Mouse (Mus musculus) G1E (cell line): ENCODE measurements at regions not wholly inside any gene's neighbourhood (a gene's known extent, or its start where the extent isn't known, plus 50 kb on each side); places are given as distances from the start of the nearest gene placed in this dataset.

ENCODE experiments used
- ATAC-seq: 2 replicates; pipeline ENCODE4 v1.8.0; 2016; ENCODE audit warnings: mild to moderate bottlenecking; ENCODE audit not compliant: insufficient number of reproducible peaks, poor library complexity, low FRiP score, severe bottlenecking; ENCODE audit errors: extremely low read depth
- DNase-seq: peaks from one replicate; pipeline ENCODE4 v3.0.0; 2012; ENCODE audit warnings: low spot score
- H3K27me3 ChIP-seq: 2 replicates; pipeline ENCODE4 v1.6.1; 2012; ENCODE audit warnings: mild to moderate bottlenecking, low read length, inconsistent platforms; ENCODE audit not compliant: insufficient read depth
- H3K36me3 ChIP-seq: replicated peaks from 2 replicates; pipeline ENCODE3; 2012; ENCODE audit warnings: mild to moderate bottlenecking, inconsistent platforms
- H3K4me1 ChIP-seq: 2 replicates; pipeline ENCODE4 v1.6.1; 2012; ENCODE audit warnings: low read depth, low read length, inconsistent platforms, mixed read lengths; ENCODE audit not compliant: insufficient read depth
- H3K4me3 ChIP-seq: 2 replicates; pipeline ENCODE4 v1.5.1; 2012; ENCODE audit warnings: low read depth, mild to moderate bottlenecking, inconsistent platforms, low read length, moderate library complexity, mixed read lengths
- H3K9me3 ChIP-seq: replicated peaks from 2 replicates; pipeline ENCODE4 v1.6.1; 2012; ENCODE audit warnings: inconsistent platforms
- CTCF ChIP-seq: IDR thresholded peaks from 2 replicates; pipeline ENCODE4 v1.5.1; 2012; ENCODE audit warnings: low read depth, low read length, inconsistent platforms, mixed read lengths
- GATA1 ChIP-seq: IDR thresholded peaks from 2 replicates; pipeline ENCODE4 v1.6.1; 2012; ENCODE audit warnings: borderline replicate concordance, low read length, inconsistent platforms, mixed read lengths
- GATA2 ChIP-seq: IDR thresholded peaks from 2 replicates; pipeline ENCODE4 v1.6.1; 2012; ENCODE audit warnings: low read depth, low read length, inconsistent platforms, borderline replicate concordance
- POLR2AphosphoS5 ChIP-seq: IDR thresholded peaks from 2 replicates; pipeline ENCODE4 v1.6.1; 2012; ENCODE audit warnings: low read depth, low read length, inconsistent platforms; ENCODE audit not compliant: insufficient replicate concordance
- TAL1 ChIP-seq: conservative IDR thresholded peaks from 2 replicates; pipeline ENCODE4 v1.6.1; 2012; ENCODE audit warnings: low read depth, low read length, inconsistent platforms, mixed read lengths

- Histone ChIP-seq H3K27me3 (no peaks in the 10 kb centered on the region), H3K36me3 (no peaks in the 10 kb centered on the region), H3K4me3 (no peak overlapping the region), H3K9me3 (peaks cover 4% of the 10 kb centered on the region; the same call in 1 of the 2 replicates), H3K4me1 (no peaks in the 10 kb centered on the region)
- no peak for ATAC-seq
- no peak for DNase-seq
- TF ChIP-seq GATA1 (no peak), CTCF (no peak), GATA2 (no peak), TAL1 (no peak), POLR2AphosphoS5 (no peak)
Observed at GRCm38 (mm10) chr3:70151156-70151555, 143.7 kb downstream of the Otol1 start.

- Histone ChIP-seq H3K4me1 (no peaks in the 10 kb centered on the region), H3K36me3 (no peaks in the 10 kb centered on the region), H3K9me3 (peaks cover 15% of the 10 kb centered on the region), H3K27me3 (no peaks in the 10 kb centered on the region), H3K4me3 (no peak overlapping the region)
- DNase-seq (no peak), ATAC-seq (no peak)
- TF ChIP-seq POLR2AphosphoS5 (no peak), CTCF (no peak)
Observed at GRCm38 (mm10) chr3:70160043-70160442, 152.6 kb downstream of the Otol1 start.

- ATAC-seq = no peak
- H3K27me3 ChIP-seq = no peaks in the 10 kb centered on the region
- no peaks in the 10 kb centered on the region for H3K4me1 ChIP-seq
- no peak for DNase-seq
- no peak overlapping the region for H3K4me3 ChIP-seq
- peaks cover 16% of the 10 kb centered on the region for H3K9me3 ChIP-seq
- TF ChIP-seq GATA1 (no peak), POLR2AphosphoS5 (no peak), GATA2 (no peak), TAL1 (no peak), CTCF (no peak)
- no peaks in the 10 kb centered on the region for H3K36me3 ChIP-seq
Observed at GRCm38 (mm10) chr3:70171667-70172066, 164.3 kb downstream of the Otol1 start.

- TF ChIP-seq TAL1 (no peak), GATA1 (no peak), CTCF (no peak), GATA2 (no peak), POLR2AphosphoS5 (no peak)
- Histone ChIP-seq H3K27me3 (no peaks in the 10 kb centered on the region), H3K4me1 (no peaks in the 10 kb centered on the region), H3K4me3 (no peak overlapping the region), H3K9me3 (peaks cover 18% of the 10 kb centered on the region), H3K36me3 (no peaks in the 10 kb centered on the region)
- DNase-seq (no peak), ATAC-seq (no peak)
Observed at GRCm38 (mm10) chr3:70176391-70176790, 169.0 kb downstream of the Otol1 start.

GRCm38 (mm10) chr3:70181611-70182010, 174.2 kb downstream of the Otol1 start:
- Histone ChIP-seq H3K9me3 (0 out of 2 replicates have a peak, but pooled peaks cover 4% of the 10 kb centered on the region), H3K4me1 (no peaks in the 10 kb centered on the region), H3K4me3 (no peak overlapping the region), H3K36me3 (no peaks in the 10 kb centered on the region), H3K27me3 (no peaks in the 10 kb centered on the region)
- DNase-seq (no peak), ATAC-seq (no peak)
- TF ChIP-seq GATA1 (no peak), GATA2 (no peak), POLR2AphosphoS5 (no peak), CTCF (no peak), TAL1 (no peak)

- no peaks in the 10 kb centered on the region for H3K4me1 ChIP-seq
- no peaks in the 10 kb centered on the region; the same call in 1 of the 2 replicates for H3K9me3 ChIP-seq
- DNase-seq = no peak
- ATAC-seq = no peak
- H3K4me3 ChIP-seq = no peak overlapping the region
- H3K27me3 ChIP-seq = no peaks in the 10 kb centered on the region
- no peaks in the 10 kb centered on the region for H3K36me3 ChIP-seq
- no peak for TF ChIP-seq POLR2AphosphoS5
- no peak for TF ChIP-seq TAL1
- TF ChIP-seq GATA2 = no peak
- TF ChIP-seq GATA1 = no peak
- TF ChIP-seq CTCF = no peak
Observed at GRCm38 (mm10) chr3:70190741-70191140, 183.3 kb downstream of the Otol1 start.

GRCm38 (mm10) chr3:70196671-70197070, 189.3 kb downstream of the Otol1 start:
- Histone ChIP-seq H3K4me1 (no peaks in the 10 kb centered on the region), H3K9me3 (no peaks in the 10 kb centered on the region), H3K36me3 (no peaks in the 10 kb centered on the region), H3K27me3 (no peaks in the 10 kb centered on the region), H3K4me3 (no peak overlapping the region)
- DNase-seq = no peak
- TF ChIP-seq TAL1 = no peak
- TF ChIP-seq CTCF = no peak
- TF ChIP-seq GATA2 = no peak
- no peak for TF ChIP-seq GATA1
- no peak for TF ChIP-seq POLR2AphosphoS5
- no peak for ATAC-seq
